Mouse (Mus musculus): ENCODE measurements around the gene Hpse2. TPM values are rescaled to one million over a fixed set of nuclear protein-coding genes. Genes with fewer than 3 reads are reported as not detected.

Gene Hpse2
- polyA plus RNA-seq, 1 experiment: 0.05 TPM

DNA sequence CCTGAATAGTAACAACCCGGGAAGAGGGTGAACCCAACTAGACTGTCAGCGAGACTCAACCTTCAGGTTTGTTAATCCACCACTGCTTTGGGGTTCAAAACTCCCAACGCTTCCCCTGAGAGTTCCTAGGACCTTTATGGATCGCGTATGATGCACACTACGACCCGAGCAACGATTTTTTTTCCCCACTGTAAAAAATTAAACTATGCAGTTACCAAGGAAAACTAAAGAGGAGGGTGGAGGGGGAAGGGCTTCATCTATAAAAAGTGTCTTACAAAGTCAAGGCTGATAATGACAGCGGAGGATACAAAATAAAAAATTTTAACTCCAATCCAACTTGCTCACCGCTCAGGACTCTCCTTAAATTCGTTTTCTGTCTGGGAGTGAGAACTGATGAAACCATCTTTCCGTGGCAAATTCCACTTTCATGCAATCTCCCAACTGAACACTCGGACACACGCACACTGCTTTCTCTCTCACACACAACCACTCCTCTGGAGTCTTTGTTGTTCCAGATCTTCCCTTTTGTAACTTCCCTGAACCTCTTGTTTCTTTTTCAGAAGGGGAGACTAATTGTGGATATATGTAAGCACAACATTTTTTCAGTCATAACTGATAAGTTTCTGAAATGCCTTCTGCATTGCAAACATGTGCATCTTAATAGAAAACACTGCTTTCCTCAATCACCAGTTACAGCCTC, 934 bp downstream of the Hpse2 start:
- DNase-seq: no peak
- H3K27me3 ChIP-seq (replicated peaks; ENCODE audit: control insufficient read depth, insufficient read depth, low read length): no peaks in the 10 kb centered on the region
- H3K4me3 ChIP-seq (ENCODE audit: insufficient read depth, low read depth, low read length): no peak overlapping the region
- H3K36me3 ChIP-seq (ENCODE audit: control insufficient read depth, insufficient read depth, low read length): no peaks in the 10 kb centered on the region
- no peak overlapping the region for H3K27ac ChIP-seq (ENCODE audit: insufficient read depth, low read depth, low read length)
- TF ChIP-seq CTCF (conservative IDR thresholded peaks at IDR 0.05; ENCODE audit: insufficient read depth, insufficient read length, low read depth, low read length) (no peak), POLR2A (IDR thresholded peaks at IDR 0.05; ENCODE audit: low read depth, low read length) (no peak)
- no peaks in the 10 kb centered on the region for H3K4me1 ChIP-seq (ENCODE audit: control insufficient read depth, insufficient read depth, low read length)
- 6% methylated on average over 14 of the region's 14 CpGs for WGBS

GRCm38 (mm10) chr19:43386041-43386952, 1.9 kb downstream of the Hpse2 start:
- no peaks in the 10 kb centered on the region for H3K4me1 ChIP-seq (ENCODE audit: control insufficient read depth, insufficient read depth, low read length)
- H3K27ac ChIP-seq (ENCODE audit: insufficient read depth, low read depth, low read length): no peak overlapping the region
- TF ChIP-seq CTCF (conservative IDR thresholded peaks at IDR 0.05; ENCODE audit: insufficient read depth, insufficient read length, low read depth, low read length) (no peak), POLR2A (IDR thresholded peaks at IDR 0.05; ENCODE audit: low read depth, low read length) (no peak)
- no peak for DNase-seq
- no peak overlapping the region for H3K4me3 ChIP-seq (ENCODE audit: insufficient read depth, low read depth, low read length)
- no peaks in the 10 kb centered on the region for H3K27me3 ChIP-seq (replicated peaks; ENCODE audit: control insufficient read depth, insufficient read depth, low read length)
- no peaks in the 10 kb centered on the region for H3K36me3 ChIP-seq (ENCODE audit: control insufficient read depth, insufficient read depth, low read length)
- 1% methylated on average over 48 of the region's 48 CpGs for WGBS

DNA sequence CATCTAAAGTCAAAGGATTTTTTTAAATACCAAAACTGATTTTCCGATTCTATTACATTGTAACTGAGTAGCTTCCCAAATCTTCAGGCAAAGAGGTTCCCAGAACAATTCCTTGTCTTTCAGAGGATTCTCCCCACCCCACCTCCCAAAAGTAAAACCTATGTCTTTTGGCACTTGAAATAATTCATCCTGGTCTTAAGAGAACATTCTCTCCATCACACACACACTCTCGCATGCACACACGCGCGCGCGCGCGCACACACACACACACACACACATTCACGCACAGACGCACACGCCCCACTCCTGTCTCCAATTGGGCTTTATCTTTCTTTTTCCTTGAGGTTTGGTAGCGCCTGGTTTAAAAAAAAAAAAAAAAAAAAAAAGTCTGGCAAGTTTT, 2.7 kb downstream of the Hpse2 start:
- H3K4me1 ChIP-seq (ENCODE audit: control insufficient read depth, insufficient read depth, low read length): no peaks in the 10 kb centered on the region
- TF ChIP-seq POLR2A (IDR thresholded peaks at IDR 0.05; ENCODE audit: low read depth, low read length) (no peak), CTCF (conservative IDR thresholded peaks at IDR 0.05; ENCODE audit: insufficient read depth, insufficient read length, low read depth, low read length) (no peak)
- H3K27me3 ChIP-seq (replicated peaks; ENCODE audit: control insufficient read depth, insufficient read depth, low read length): no peaks in the 10 kb centered on the region
- 6% methylated on average over 13 of the region's 13 CpGs for WGBS
- H3K4me3 ChIP-seq (ENCODE audit: insufficient read depth, low read depth, low read length): no peak overlapping the region
- DNase-seq: no peak
- no peak overlapping the region for H3K27ac ChIP-seq (ENCODE audit: insufficient read depth, low read depth, low read length)
- H3K36me3 ChIP-seq (ENCODE audit: control insufficient read depth, insufficient read depth, low read length): no peaks in the 10 kb centered on the region

GRCm38 (mm10) chr19:43384978-43385431, 3.1 kb downstream of the Hpse2 start:
- no peak for TF ChIP-seq CTCF (conservative IDR thresholded peaks at IDR 0.05; ENCODE audit: insufficient read depth, insufficient read length, low read depth, low read length)
- TF ChIP-seq POLR2A (IDR thresholded peaks at IDR 0.05; ENCODE audit: low read depth, low read length): no peak
- Histone ChIP-seq H3K27ac (ENCODE audit: insufficient read depth, low read depth, low read length) (no peak overlapping the region), H3K4me3 (ENCODE audit: insufficient read depth, low read depth, low read length) (no peak overlapping the region), H3K36me3 (ENCODE audit: control insufficient read depth, insufficient read depth, low read length) (no peaks in the 10 kb centered on the region), H3K27me3 (replicated peaks; ENCODE audit: control insufficient read depth, insufficient read depth, low read length) (no peaks in the 10 kb centered on the region), H3K4me1 (ENCODE audit: control insufficient read depth, insufficient read depth, low read length) (no peaks in the 10 kb centered on the region)
- WGBS: 1% methylated on average over 25 of the region's 25 CpGs
- peak; percentile 46 for DNase-seq

DNA sequence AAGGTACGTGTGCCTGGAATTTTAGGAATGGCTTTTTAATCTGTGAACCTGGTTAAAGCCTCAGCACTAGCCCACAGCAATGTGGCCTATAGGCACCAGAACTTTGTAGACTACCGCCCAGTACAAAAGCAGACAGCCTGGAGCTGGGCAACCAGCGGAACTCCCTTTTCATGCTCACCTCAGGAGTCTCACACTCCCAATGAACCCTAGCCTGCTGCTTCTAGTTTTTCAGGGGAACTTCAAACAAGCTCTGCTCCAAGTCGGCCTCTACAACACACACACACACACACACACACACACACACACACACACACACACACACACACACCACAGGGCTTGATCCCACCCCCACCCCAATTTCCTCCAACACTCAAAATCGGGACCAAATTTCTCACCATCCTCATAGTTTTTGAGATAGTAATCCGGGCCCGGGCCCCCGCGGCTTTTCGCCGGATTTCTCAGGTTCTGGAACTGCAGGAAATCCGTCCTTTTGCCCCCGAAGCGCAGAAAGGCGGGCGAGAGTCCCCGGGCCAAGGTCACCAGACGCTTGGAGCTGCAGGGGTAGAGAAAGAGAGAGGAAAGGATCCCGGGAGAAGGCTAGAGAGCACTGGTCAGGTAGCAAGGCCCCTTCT, 3.7 kb downstream of the Hpse2 start:
- TF ChIP-seq CTCF (conservative IDR thresholded peaks at IDR 0.05; ENCODE audit: insufficient read depth, insufficient read length, low read depth, low read length) (no peak), POLR2A (IDR thresholded peaks at IDR 0.05; ENCODE audit: low read depth, low read length) (no peak)

GRCm38 (mm10) chr19:43358830-43359229, 29.3 kb downstream of the Hpse2 start:
- no peak for TF ChIP-seq POLR2A (IDR thresholded peaks at IDR 0.05; ENCODE audit: low read depth, low read length)
- no peak for TF ChIP-seq CTCF (conservative IDR thresholded peaks at IDR 0.05; ENCODE audit: insufficient read depth, insufficient read length, low read depth, low read length)
- no peaks in the 10 kb centered on the region for H3K4me1 ChIP-seq (ENCODE audit: control insufficient read depth, insufficient read depth, low read length)
- H3K4me3 ChIP-seq (ENCODE audit: insufficient read depth, low read depth, low read length): no peak overlapping the region
- no peaks in the 10 kb centered on the region for H3K27me3 ChIP-seq (replicated peaks; ENCODE audit: control insufficient read depth, insufficient read depth, low read length)
- no peak overlapping the region for H3K27ac ChIP-seq (ENCODE audit: insufficient read depth, low read depth, low read length)
- no peak for DNase-seq
- H3K36me3 ChIP-seq (ENCODE audit: control insufficient read depth, insufficient read depth, low read length): no peaks in the 10 kb centered on the region
- WGBS: 89% methylated on average over 3 of the region's 3 CpGs

More for the DNA sequence above, 3.7 kb downstream of the Hpse2 start:
- 9% methylated on average over 19 of the region's 19 CpGs for WGBS
- Histone ChIP-seq H3K27ac (ENCODE audit: insufficient read depth, low read depth, low read length) (no peak overlapping the region), H3K36me3 (ENCODE audit: control insufficient read depth, insufficient read depth, low read length) (no peaks in the 10 kb centered on the region), H3K4me3 (ENCODE audit: insufficient read depth, low read depth, low read length) (no peak overlapping the region), H3K4me1 (ENCODE audit: control insufficient read depth, insufficient read depth, low read length) (no peaks in the 10 kb centered on the region), H3K27me3 (replicated peaks; ENCODE audit: control insufficient read depth, insufficient read depth, low read length) (no peaks in the 10 kb centered on the region)
- DNase-seq: no peak

All from kidney, adult 2 months (tissue).